Mouse (Mus musculus) kidney, adult 2 months (tissue): ENCODE results near the gene Egfem1.

ENCODE experiments used
- CTCF ChIP-seq: fragments of 200-500 bp; conservative IDR thresholded peaks from 2 replicates; pipeline ENCODE4 v1.5.1; 2011; ENCODE audit warnings: low read depth, mild to moderate bottlenecking, control low read depth, low read length, moderate library complexity, mixed read lengths; ENCODE audit not compliant: insufficient read depth, insufficient read length
- POLR2A ChIP-seq: fragments of 200-500 bp; IDR thresholded peaks from one replicate; pipeline ENCODE4 v1.6.1; 2011; ENCODE audit warnings: low read depth, low read length, control low read depth

DNA sequence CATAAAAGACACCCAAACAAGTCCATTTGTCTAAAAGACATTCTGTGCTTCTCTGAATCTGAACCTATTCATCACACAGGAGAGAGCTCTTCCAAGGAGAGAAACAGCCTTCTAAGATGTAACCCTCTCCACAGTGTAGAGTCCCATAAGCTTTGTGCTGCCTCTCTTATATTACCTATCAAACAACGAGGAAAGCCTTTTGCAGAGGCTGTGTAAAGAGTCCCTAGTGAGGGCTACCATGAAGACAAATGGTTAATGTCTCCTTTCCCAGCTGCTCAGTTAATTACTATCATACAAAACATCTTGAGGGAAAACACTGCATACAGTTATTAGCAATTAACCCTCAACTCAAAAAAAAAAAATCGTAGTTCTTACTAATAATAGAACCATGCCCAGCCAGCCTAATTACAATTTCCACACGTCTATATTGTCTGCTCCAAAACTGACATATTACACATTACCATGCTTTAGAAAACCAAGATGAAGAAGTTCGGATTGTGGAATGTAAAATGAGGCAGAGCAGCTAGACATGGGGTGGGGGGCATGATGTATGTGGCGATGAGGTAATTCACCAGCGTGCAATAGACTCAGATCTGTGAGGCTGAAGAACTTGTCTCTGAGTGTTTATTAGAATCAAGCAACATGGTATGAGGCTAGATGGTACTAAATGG is 13.3 kb upstream of the Egfem1 start:
- TF ChIP-seq CTCF: no peak
- no peak for TF ChIP-seq POLR2A
